In genomic region chr17:31564858-31565140, GRCm38 (mm10) we compare ENCODE assay signal across 8 mouse cellular contexts. TPM values are rescaled to one million over a fixed set of nuclear protein-coding genes. Genes with fewer than 3 reads are reported as not detected.
DNase-seq lines count a peak whose midpoint lies in the region; ATAC-seq and TF ChIP-seq lines count a peak whose summit lies in the region.

No protein-coding gene starts in this region.

- H3K9ac ChIP-seq in heart, embryonic 16.5 days (ENCODE audit: low read length) = peak overlapping the region; percentile 93
- H3K9ac ChIP-seq in forebrain, postnatal 0 days = peak overlapping the region; percentile 93

- no peak for TF ChIP-seq CTCF in G1E (IDR thresholded peaks at IDR 0.05; ENCODE audit: low read depth, low read length)
- no peak for TF ChIP-seq CTCF in forebrain, postnatal 0 days (IDR thresholded peaks at IDR 0.05; ENCODE audit: low read depth)

- no peak for ATAC-seq in heart, embryonic 16.5 days (replicated peaks; ENCODE audit: extremely low read depth, insufficient read depth, low FRiP score)
- no peak for ATAC-seq in G1E (ENCODE audit: extremely low read depth, insufficient number of reproducible peaks, low FRiP score, poor library complexity, severe bottlenecking)
- ATAC-seq in forebrain, postnatal 0 days = no peak

- peak overlapping the region; percentile 98 for H3K27ac ChIP-seq in heart, embryonic 16.5 days (ENCODE audit: low read length)
- H3K27ac ChIP-seq in forebrain, postnatal 0 days (ENCODE audit: low read depth, low read length) = peak overlapping the region; percentile 100
- peak overlapping the region; percentile 98 for H3K27ac ChIP-seq in midbrain, embryonic 10.5 days (replicated peaks)

- H3K36me3 ChIP-seq in heart, embryonic 16.5 days (ENCODE audit: control insufficient read depth, insufficient read depth) = no peaks in the 10 kb centered on the region
- H3K36me3 ChIP-seq in G1E (replicated peaks) = peaks cover 28% of the 10 kb centered on the region
- H3K36me3 ChIP-seq in forebrain, postnatal 0 days (ENCODE audit: insufficient read depth) = no peaks in the 10 kb centered on the region
- H3K36me3 ChIP-seq in midbrain, embryonic 10.5 days = no peaks in the 10 kb centered on the region

- DNase-seq in heart, postnatal 14 days = no peak
- no peak for DNase-seq in G1E (ENCODE audit: low spot score)
- no peak for DNase-seq in forebrain, postnatal 0 days
- DNase-seq in midbrain, embryonic 10.5 days (ENCODE audit: low spot score) = no peak
- no peak for DNase-seq in adrenal gland, adult (ENCODE audit: inconsistent age in 2 of 2, low spot score in 1 of 2)
- no peak for DNase-seq in T-cell, adult 2 months (ENCODE audit: low spot score)
- no peak for DNase-seq in embryo, embryonic 11 days

- H3K27me3 ChIP-seq in heart, embryonic 16.5 days (ENCODE audit: control insufficient read depth, insufficient read depth, low read length) = no peaks in the 10 kb centered on the region
- H3K27me3 ChIP-seq in G1E (ENCODE audit: insufficient read depth, low read length) = no peaks in the 10 kb centered on the region
- H3K27me3 ChIP-seq in forebrain, postnatal 0 days (ENCODE audit: insufficient read depth, low read length) = no peaks in the 10 kb centered on the region
- H3K27me3 ChIP-seq in midbrain, embryonic 10.5 days (ENCODE audit: low read depth, poor library complexity, severe bottlenecking) = no peaks in the 10 kb centered on the region

- H3K9me3 ChIP-seq in heart, embryonic 16.5 days (replicated peaks; ENCODE audit: control insufficient read depth, low read length) = no peaks in the 10 kb centered on the region
- H3K9me3 ChIP-seq in G1E (replicated peaks) = no peaks in the 10 kb centered on the region
- no peaks in the 10 kb centered on the region for H3K9me3 ChIP-seq in forebrain, postnatal 0 days (ENCODE audit: low read length)
- no peaks in the 10 kb centered on the region for H3K9me3 ChIP-seq in midbrain, embryonic 10.5 days (replicated peaks)

- intact Hi-C loops in heart, postnatal 14 days (cut with DNase I) = loop anchor here (2.0 kb wide), 1 partner anchor 44 kb away; the partner anchor contains the start of gene Ndufv3

- H3K4me3 ChIP-seq in heart, embryonic 16.5 days (ENCODE audit: low read length) = peak overlapping the region; percentile 80
- H3K4me3 ChIP-seq in G1E (ENCODE audit: low read depth, low read length) = peak overlapping the region; percentile 89
- H3K4me3 ChIP-seq in forebrain, postnatal 0 days (ENCODE audit: low read depth, low read length) = peak overlapping the region; percentile 89
- peak overlapping the region; percentile 85 for H3K4me3 ChIP-seq in midbrain, embryonic 10.5 days

- peaks cover 34% of the 10 kb centered on the region for H3K4me1 ChIP-seq in heart, embryonic 16.5 days (ENCODE audit: control insufficient read depth, insufficient read depth, low read length)
- peaks cover 36% of the 10 kb centered on the region for H3K4me1 ChIP-seq in G1E (ENCODE audit: insufficient read depth, low read depth, low read length)
- peaks cover 34% of the 10 kb centered on the region for H3K4me1 ChIP-seq in forebrain, postnatal 0 days (ENCODE audit: insufficient read depth)
- H3K4me1 ChIP-seq in midbrain, embryonic 10.5 days = peaks cover 34% of the 10 kb centered on the region

- H3K4me2 ChIP-seq in heart, embryonic 16.5 days (ENCODE audit: low read depth, low read length) = peak overlapping the region; percentile 88
- H3K4me2 ChIP-seq in forebrain, postnatal 0 days (ENCODE audit: low read depth) = peak overlapping the region; percentile 75

- 0% methylated on average over 22 of the region's 44 CpGs for WGBS in heart, embryonic 16.5 days
- WGBS in forebrain, postnatal 0 days = 3% methylated on average over 19 of the region's 44 CpGs
- 0% methylated on average over 33 of the region's 44 CpGs for WGBS in midbrain, embryonic 10.5 days

RNA-seq across cellular contexts. Expression of gene Pknox1, which starts 0.3 kb away (rescaled TPM):
- polyA plus RNA-seq in heart, embryonic 16.5 days (2015; fragmentation: Nextera tagmentation; extraction: Ambion mirVana) = 17.9 and 20.6 TPM in 2 replicates
- 10 to 100 TPM; 11.6 to 15.0 TPM for total RNA-seq in heart, postnatal 14 days (2021)
- total RNA-seq in G1E (2014; fragmentation: Nextera tagmentation) (30.4 and 34.8 TPM in 2 replicates), G1E (2017) (25.1 and 29.0 TPM in 2 replicates)
- 6.2 and 8.5 TPM in 2 replicates for polyA plus RNA-seq in G1E (2012)
- 26.1 and 30.6 TPM in 2 replicates for total RNA-seq in forebrain, postnatal 0 days (2014; rRNA removed)
- 16.7 and 18.5 TPM in 2 replicates for polyA plus RNA-seq in forebrain, postnatal 0 days (2015; fragmentation: Nextera tagmentation; extraction: Ambion mirVana)
- 17.5 and 18.0 TPM in 2 replicates for polyA plus RNA-seq in midbrain, embryonic 10.5 days (2016; fragmentation: Nextera tagmentation; extraction: Ambion mirVana)

RNA-seq across cellular contexts. Expression of gene Ndufv3, which starts 44.9 kb away (rescaled TPM):
- 625 and 628 TPM in 2 replicates for polyA plus RNA-seq in heart, embryonic 16.5 days (2015; fragmentation: Nextera tagmentation; extraction: Ambion mirVana)
- total RNA-seq in heart, postnatal 14 days (2021) = 1,000 to 10,000 TPM; 1,261 to 1,328 TPM
- total RNA-seq in G1E (2014; fragmentation: Nextera tagmentation) (180 and 181 TPM in 2 replicates), G1E (2017) (693 and 773 TPM in 2 replicates)
- 528 and 713 TPM in 2 replicates for polyA plus RNA-seq in G1E (2012)
- 337 and 459 TPM in 2 replicates for total RNA-seq in forebrain, postnatal 0 days (2014; rRNA removed)
- 500 and 583 TPM in 2 replicates for polyA plus RNA-seq in forebrain, postnatal 0 days (2015; fragmentation: Nextera tagmentation; extraction: Ambion mirVana)
- 249 and 258 TPM in 2 replicates for polyA plus RNA-seq in midbrain, embryonic 10.5 days (2016; fragmentation: Nextera tagmentation; extraction: Ambion mirVana)

RNA-seq across cellular contexts. Expression of gene Wdr4, which starts 45.0 kb away (rescaled TPM):
- 20.2 and 21.8 TPM in 2 replicates for polyA plus RNA-seq in heart, embryonic 16.5 days (2015; fragmentation: Nextera tagmentation; extraction: Ambion mirVana)
- total RNA-seq in heart, postnatal 14 days (2021) = 1 to 10 TPM; 5.6 to 9.2 TPM
- total RNA-seq in G1E (2014; fragmentation: Nextera tagmentation) (13.0 and 21.2 TPM in 2 replicates), G1E (2017) (18.4 and 20.6 TPM in 2 replicates)
- polyA plus RNA-seq in G1E (2012) = 51.0 and 59.3 TPM in 2 replicates
- 54.4 and 55.7 TPM in 2 replicates for total RNA-seq in forebrain, postnatal 0 days (2014; rRNA removed)
- 28.7 and 31.7 TPM in 2 replicates for polyA plus RNA-seq in forebrain, postnatal 0 days (2015; fragmentation: Nextera tagmentation; extraction: Ambion mirVana)
- polyA plus RNA-seq in midbrain, embryonic 10.5 days (2016; fragmentation: Nextera tagmentation; extraction: Ambion mirVana) = 70.2 and 76.7 TPM in 2 replicates
